Mouse (Mus musculus) stomach, postnatal 0 days (tissue): ENCODE results near the gene Clec2d.

Experiments
- CTCF ChIP-seq: IDR thresholded peaks from 2 replicates; pipeline ENCODE4 v1.5.1; 2016; ENCODE audit warnings: antibody characterized with exemption, low read depth, mild to moderate bottlenecking, moderate library complexity
- EP300 ChIP-seq: optimal IDR thresholded peaks from 2 replicates; pipeline ENCODE3; 2016; ENCODE audit warnings: antibody characterized with exemption

- TF ChIP-seq CTCF: no peak
- no peak for TF ChIP-seq EP300
Measured at GRCm38 (mm10) chr6:129222188-129222800, 41.9 kb downstream of the Clec2d start.
